Mouse (Mus musculus): ENCODE results near the gene Aspscr1. TPM values are rescaled to one million over a fixed set of nuclear protein-coding genes. Genes with fewer than 3 reads are reported as not detected.
A peak's percentile ranks its signal among the peaks of the same experiment; 100 is the strongest.

Aspscr1 gene
- polyA plus RNA-seq, 1 experiment = 65.9 TPM

DNA sequence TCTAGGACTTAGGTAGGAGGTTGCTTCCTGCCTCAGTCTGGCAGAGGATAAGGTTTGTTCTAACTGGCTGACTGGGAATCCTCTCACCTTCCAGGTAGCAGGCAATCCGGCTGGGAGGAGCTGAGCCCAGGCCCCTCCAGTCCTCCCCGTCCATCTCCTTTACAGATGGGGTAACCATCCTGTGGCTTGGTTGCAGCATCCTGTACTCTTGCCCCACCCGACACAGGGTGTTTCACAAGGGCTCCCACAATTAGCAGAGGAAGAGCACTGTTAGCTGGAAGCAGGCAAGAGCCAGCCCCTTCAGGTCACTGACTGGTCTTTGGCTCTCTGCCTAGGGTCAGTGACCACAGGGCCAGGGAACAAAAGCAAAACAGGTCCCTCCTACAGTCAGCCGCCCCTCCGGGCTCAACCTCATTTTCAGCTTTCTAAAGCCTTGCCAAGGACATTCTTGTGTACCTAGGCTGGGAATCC is 42.3 kb upstream of the Aspscr1 start:
- H3ac ChIP-seq (ENCODE audit: control insufficient read depth, insufficient read length) = no peak overlapping the region
- H3K27me3 ChIP-seq (ENCODE audit: control insufficient read depth, insufficient read depth, insufficient read length) = no peaks in the 10 kb centered on the region
- peak overlapping the region; percentile 94 for H3K4me2 ChIP-seq (ENCODE audit: low read depth)
- peak overlapping the region; percentile 68 for H3K4me3 ChIP-seq
- H3K79me2 ChIP-seq (ENCODE audit: control insufficient read depth, insufficient read depth) = peaks cover 74% of the 10 kb centered on the region
- no peak for TF ChIP-seq POLR2A (IDR thresholded peaks at IDR 0.05; ENCODE audit: insufficient read length, low read depth)
- no peak for TF ChIP-seq TCF3 (IDR thresholded peaks at IDR 0.05; ENCODE audit: insufficient read length, low read depth)
- no peak for TF ChIP-seq POLR2AphosphoS2 (IDR thresholded peaks at IDR 0.05; ENCODE audit: insufficient read length, low read depth)
- TF ChIP-seq CEBPB (IDR thresholded peaks at IDR 0.05; ENCODE audit: insufficient read depth, poor library complexity, severe bottlenecking) = 0 out of 2 replicates have a peak, but pooled peaks have one; percentile 4
- no peak for TF ChIP-seq MYOG (IDR thresholded peaks at IDR 0.05; ENCODE audit: control insufficient read depth in 1 of 3, insufficient read depth in 1 of 3, insufficient read length in 2 of 3, low read depth in 2 of 3)
- peaks cover 17% of the 10 kb centered on the region for H3K36me3 ChIP-seq (ENCODE audit: control insufficient read depth, insufficient read depth)

GRCm38 (mm10) chr11:120630881-120631725 is 41.7 kb upstream of the Aspscr1 start:
- Histone ChIP-seq H3K36me3 (ENCODE audit: control insufficient read depth, insufficient read depth) (peaks cover 17% of the 10 kb centered on the region), H3ac (ENCODE audit: control insufficient read depth, insufficient read length) (no peak overlapping the region), H3K27me3 (ENCODE audit: control insufficient read depth, insufficient read depth, insufficient read length) (no peaks in the 10 kb centered on the region), H3K4me3 (peak overlapping the region; percentile 68), H3K79me2 (ENCODE audit: control insufficient read depth, insufficient read depth) (peaks cover 67% of the 10 kb centered on the region), H3K4me2 (ENCODE audit: low read depth) (peak overlapping the region; percentile 94)
- TF ChIP-seq E2F4 (IDR thresholded peaks at IDR 0.05; ENCODE audit: insufficient read depth) = no peak
- no peak for TF ChIP-seq POLR2AphosphoS2 (IDR thresholded peaks at IDR 0.05; ENCODE audit: insufficient read length, low read depth)
- TF ChIP-seq REST (IDR thresholded peaks at IDR 0.05; ENCODE audit: insufficient read depth, insufficient read length) = no peak
- TF ChIP-seq POLR2A (IDR thresholded peaks at IDR 0.05; ENCODE audit: insufficient read length, low read depth) = no peak
- TF ChIP-seq TCF3 (IDR thresholded peaks at IDR 0.05; ENCODE audit: insufficient read length, low read depth) = no peak

GRCm38 (mm10) chr11:120631726-120632448 is 40.9 kb upstream of the Aspscr1 start:
- H3K79me2 ChIP-seq (ENCODE audit: control insufficient read depth, insufficient read depth) = peaks cover 59% of the 10 kb centered on the region
- H3K4me2 ChIP-seq (ENCODE audit: low read depth) = peak overlapping the region; percentile 94
- TF ChIP-seq POLR2AphosphoS2 (IDR thresholded peaks at IDR 0.05; ENCODE audit: insufficient read length, low read depth) = no peak
- no peak for TF ChIP-seq REST (IDR thresholded peaks at IDR 0.05; ENCODE audit: insufficient read depth, insufficient read length)
- no peak for TF ChIP-seq POLR2A (IDR thresholded peaks at IDR 0.05; ENCODE audit: insufficient read length, low read depth)
- TF ChIP-seq CEBPB (IDR thresholded peaks at IDR 0.05; ENCODE audit: insufficient read depth, poor library complexity, severe bottlenecking) = no peak
- TF ChIP-seq MYOG (IDR thresholded peaks at IDR 0.05; ENCODE audit: control insufficient read depth in 1 of 3, insufficient read depth in 1 of 3, insufficient read length in 2 of 3, low read depth in 2 of 3) = no peak
- TF ChIP-seq MYOD1 (IDR thresholded peaks at IDR 0.05; ENCODE audit: control insufficient read depth in 1 of 3, insufficient read length in 2 of 3, low read depth in 2 of 3) = no peak
- no peak for TF ChIP-seq MAX (IDR thresholded peaks at IDR 0.05; ENCODE audit: low read depth)
- TF ChIP-seq E2F4 (IDR thresholded peaks at IDR 0.05; ENCODE audit: insufficient read depth) = no peak
- TF ChIP-seq TCF3 (IDR thresholded peaks at IDR 0.05; ENCODE audit: insufficient read length, low read depth) = no peak
- TF ChIP-seq USF1 (IDR thresholded peaks at IDR 0.05; ENCODE audit: low read depth) = no peak
- no peak for TF ChIP-seq SRF (IDR thresholded peaks at IDR 0.05; ENCODE audit: control insufficient read depth, insufficient read length, low read depth)
- no peak for TF ChIP-seq TCF12 (IDR thresholded peaks at IDR 0.05; ENCODE audit: insufficient read depth, poor library complexity, severe bottlenecking)
- peaks cover 14% of the 10 kb centered on the region for H3K36me3 ChIP-seq (ENCODE audit: control insufficient read depth, insufficient read depth)
- peak overlapping the region; percentile 89 for H3ac ChIP-seq (ENCODE audit: control insufficient read depth, insufficient read length)
- peak overlapping the region; percentile 68 for H3K4me3 ChIP-seq
- H3K27me3 ChIP-seq (ENCODE audit: control insufficient read depth, insufficient read depth, insufficient read length) = no peaks in the 10 kb centered on the region

- Histone ChIP-seq H3K79me2 (ENCODE audit: control insufficient read depth, insufficient read depth) (peaks cover 50% of the 10 kb centered on the region), H3K36me3 (ENCODE audit: control insufficient read depth, insufficient read depth) (peaks cover 7% of the 10 kb centered on the region), H3K4me3 (peak overlapping the region; percentile 68), H3ac (ENCODE audit: control insufficient read depth, insufficient read length) (peak overlapping the region; percentile 89), H3K27me3 (ENCODE audit: control insufficient read depth, insufficient read depth, insufficient read length) (no peaks in the 10 kb centered on the region), H3K4me2 (ENCODE audit: low read depth) (peak overlapping the region; percentile 94)
- TF ChIP-seq POLR2AphosphoS2 (IDR thresholded peaks at IDR 0.05; ENCODE audit: insufficient read length, low read depth) (peak; percentile 69), MAX (IDR thresholded peaks at IDR 0.05; ENCODE audit: low read depth) (no peak), SRF (IDR thresholded peaks at IDR 0.05; ENCODE audit: control insufficient read depth, insufficient read length, low read depth) (no peak), USF1 (IDR thresholded peaks at IDR 0.05; ENCODE audit: low read depth) (no peak), E2F4 (IDR thresholded peaks at IDR 0.05; ENCODE audit: insufficient read depth) (no peak), REST (IDR thresholded peaks at IDR 0.05; ENCODE audit: insufficient read depth, insufficient read length) (no peak), CEBPB (IDR thresholded peaks at IDR 0.05; ENCODE audit: insufficient read depth, poor library complexity, severe bottlenecking) (no peak), TCF3 (IDR thresholded peaks at IDR 0.05; ENCODE audit: insufficient read length, low read depth) (no peak), POLR2A (IDR thresholded peaks at IDR 0.05; ENCODE audit: insufficient read length, low read depth) (peak; percentile 38), MYOD1 (IDR thresholded peaks at IDR 0.05; ENCODE audit: control insufficient read depth in 1 of 3, insufficient read length in 2 of 3, low read depth in 2 of 3) (peak in 1 of 3 experiments; percentile 1), MYOG (IDR thresholded peaks at IDR 0.05; ENCODE audit: control insufficient read depth in 1 of 3, insufficient read depth in 1 of 3, insufficient read length in 2 of 3, low read depth in 2 of 3) (no peak), TCF12 (IDR thresholded peaks at IDR 0.05; ENCODE audit: insufficient read depth, poor library complexity, severe bottlenecking) (no peak)
Measured at GRCm38 (mm10) chr11:120632559-120633519, 39.9 kb upstream of the Aspscr1 start.

Measured in myocyte (in vitro differentiated cells).